Mouse (Mus musculus) lung, embryonic 14.5 days (tissue): Measurements from ENCODE around the gene Babam2. TPM values are rescaled to one million over a fixed set of nuclear protein-coding genes. Genes with fewer than 3 reads are reported as not detected.

Source experiments
- ATAC-seq: fragments of 200-750 bp; cut with Nextera tagmentation; 2 replicates; pipeline ENCODE4 v1.8.0; 2017; ENCODE audit warnings: mild to moderate bottlenecking, moderate TSS enrichment, moderate library complexity; ENCODE audit not compliant: insufficient read depth
- DNase-seq: peaks from one replicate; pipeline ENCODE4 v3.0.0-alpha.2; 2015
- H3K27ac ChIP-seq: fragments of 300-500 bp; sonication (generic); 2 replicates; pipeline ENCODE4 v1.5.1; 2014; ENCODE audit warnings: low read depth, mild to moderate bottlenecking, moderate library complexity
- H3K27me3 ChIP-seq: fragments of 300-500 bp; sonication (generic); 2 replicates; pipeline ENCODE4 v1.6.1; 2014; ENCODE audit warnings: low read length, control low read depth; ENCODE audit not compliant: insufficient read depth
- H3K36me3 ChIP-seq: fragments of 300-500 bp; sonication (generic); 2 replicates; pipeline ENCODE4 v1.6.1; 2014; ENCODE audit warnings: control low read depth; ENCODE audit not compliant: insufficient read depth
- H3K4me1 ChIP-seq: fragments of 300-500 bp; sonication (generic); 2 replicates; pipeline ENCODE4 v1.6.1; 2014; ENCODE audit warnings: antibody characterized with exemption, control low read depth; ENCODE audit not compliant: insufficient read depth
- H3K4me2 ChIP-seq: fragments of 300-500 bp; sonication (generic); 2 replicates; pipeline ENCODE4 v1.6.1; 2014; ENCODE audit warnings: mild to moderate bottlenecking
- H3K4me3 ChIP-seq: fragments of 300-500 bp; sonication (generic); 2 replicates; pipeline ENCODE4 v1.5.1; 2014; ENCODE audit warnings: low read depth, low read length
- H3K9ac ChIP-seq: fragments of 300-500 bp; sonication (generic); 2 replicates; pipeline ENCODE4 v1.6.1; 2014
- H3K9me3 ChIP-seq: fragments of 300-500 bp; sonication (generic); 2 replicates; pipeline ENCODE4 v1.6.1; 2016; ENCODE audit warnings: low read depth, low read length, control low read depth
- CTCF ChIP-seq: IDR thresholded peaks from 2 replicates; pipeline ENCODE4 v1.5.1; 2016; ENCODE audit warnings: antibody characterized with exemption, low read depth
- WGBS: fragments of 180-500 bp; shearing (Covaris S2); extraction: QIAGEN DNeasy Blood & Tissue Kit; methylation state at CpG from one replicate; pipeline ENCODE4 v1.1.7; 2014; 5-methylcytosine and 5-hydroxymethylcytosine counted together
- polyA plus RNA-seq: library from polyadenylated mRNA; unstranded; fragments of >200 nt; fragmentation: Nextera tagmentation; extraction: Ambion mirVana; gene quantifications from 2 replicates; pipeline ENCODE4 v1.2.1, GENCODE M21; 2014

The Babam2 gene
- polyA plus RNA-seq, 1 experiment from 2014 or later, result 39.2 TPM

- ATAC-seq (no peak), DNase-seq (no peak)
- no peaks in the 10 kb centered on the region for H3K4me1 ChIP-seq
- TF ChIP-seq CTCF, result no peak
- WGBS, result 70% methylated on average over 2 of the region's 2 CpGs
- H3K27me3 ChIP-seq, result no peaks in the 10 kb centered on the region
- H3K36me3 ChIP-seq, result no peaks in the 10 kb centered on the region
- no peaks in the 10 kb centered on the region for H3K9me3 ChIP-seq
- H3K27ac ChIP-seq, result no peak overlapping the region
- H3K9ac ChIP-seq, result no peak overlapping the region
- no peak overlapping the region for H3K4me2 ChIP-seq
- no peak overlapping the region for H3K4me3 ChIP-seq
Observed at GRCm38 (mm10) chr5:31985021-31985420, 287.5 kb downstream of the Babam2 start.

GRCm38 (mm10) chr5:31987541-31988307 is 290.2 kb downstream of the Babam2 start:
- Histone ChIP-seq H3K9ac (no peak overlapping the region), H3K4me1 (no peaks in the 10 kb centered on the region), H3K9me3 (no peaks in the 10 kb centered on the region), H3K4me2 (no peak overlapping the region), H3K27me3 (no peaks in the 10 kb centered on the region), H3K4me3 (no peak overlapping the region), H3K27ac (no peak overlapping the region), H3K36me3 (no peaks in the 10 kb centered on the region)
- 78% methylated on average over 11 of the region's 11 CpGs for WGBS
- no peak for DNase-seq
- no peak for TF ChIP-seq CTCF
- no peak for ATAC-seq

GRCm38 (mm10) chr5:31997189-31997954 is 299.9 kb downstream of the Babam2 start:
- H3K4me1 ChIP-seq, result no peaks in the 10 kb centered on the region
- H3K9ac ChIP-seq, result no peak overlapping the region
- H3K36me3 ChIP-seq, result no peaks in the 10 kb centered on the region
- H3K27me3 ChIP-seq, result no peaks in the 10 kb centered on the region
- no peak overlapping the region for H3K4me3 ChIP-seq
- DNase-seq (no peak), ATAC-seq (no peak)
- TF ChIP-seq CTCF, result no peak
- H3K4me2 ChIP-seq, result no peak overlapping the region
- 51% methylated on average over 4 of the region's 4 CpGs for WGBS
- H3K27ac ChIP-seq, result no peak overlapping the region
- H3K9me3 ChIP-seq, result no peaks in the 10 kb centered on the region

GRCm38 (mm10) chr5:31998806-31999205 is 301.3 kb downstream of the Babam2 start:
- H3K9me3 ChIP-seq, result no peaks in the 10 kb centered on the region

GRCm38 (mm10) chr5:32000076-32000475 is 302.6 kb downstream of the Babam2 start:
- 56% methylated on average over 3 of the region's 3 CpGs for WGBS
- no peak for ATAC-seq

More at GRCm38 (mm10) chr5:31998806-31999205, 301.3 kb downstream of the Babam2 start:
- H3K27me3 ChIP-seq, result no peaks in the 10 kb centered on the region
- H3K27ac ChIP-seq, result no peak overlapping the region
- no peak overlapping the region for H3K4me3 ChIP-seq
- TF ChIP-seq CTCF, result no peak
- DNase-seq (no peak), ATAC-seq (no peak)
- H3K36me3 ChIP-seq, result no peaks in the 10 kb centered on the region
- no peak overlapping the region for H3K9ac ChIP-seq
- H3K4me1 ChIP-seq, result no peaks in the 10 kb centered on the region
- H3K4me2 ChIP-seq, result no peak overlapping the region
- WGBS, result 68% methylated on average over 2 of the region's 2 CpGs

GRCm38 (mm10) chr5:32001266-32001665 is 303.8 kb downstream of the Babam2 start:
- Histone ChIP-seq H3K27ac (no peak overlapping the region), H3K27me3 (no peaks in the 10 kb centered on the region), H3K4me3 (no peak overlapping the region), H3K9ac (no peak overlapping the region), H3K9me3 (no peaks in the 10 kb centered on the region), H3K4me1 (no peaks in the 10 kb centered on the region), H3K36me3 (no peaks in the 10 kb centered on the region), H3K4me2 (no peak overlapping the region)
- WGBS, result 62% methylated on average over 9 of the region's 9 CpGs
- ATAC-seq (no peak), DNase-seq (no peak)
- TF ChIP-seq CTCF, result no peak

More at GRCm38 (mm10) chr5:32000076-32000475, 302.6 kb downstream of the Babam2 start:
- Histone ChIP-seq H3K9me3 (no peaks in the 10 kb centered on the region), H3K4me2 (no peak overlapping the region), H3K27ac (no peak overlapping the region), H3K4me3 (no peak overlapping the region), H3K4me1 (no peaks in the 10 kb centered on the region), H3K36me3 (no peaks in the 10 kb centered on the region), H3K27me3 (no peaks in the 10 kb centered on the region), H3K9ac (no peak overlapping the region)
- DNase-seq, result no peak
- TF ChIP-seq CTCF, result no peak

- Histone ChIP-seq H3K9ac (no peak overlapping the region), H3K27ac (no peak overlapping the region)
- no peak for TF ChIP-seq CTCF
Observed at GRCm38 (mm10) chr5:32001771-32002170, 304.3 kb downstream of the Babam2 start.

More at GRCm38 (mm10) chr5:32001771-32002170, 304.3 kb downstream of the Babam2 start:
- ATAC-seq, result no peak
- no peaks in the 10 kb centered on the region for H3K36me3 ChIP-seq
- no peak overlapping the region for H3K4me3 ChIP-seq
- no peaks in the 10 kb centered on the region for H3K27me3 ChIP-seq
- DNase-seq, result no peak
- H3K4me1 ChIP-seq, result no peaks in the 10 kb centered on the region
- no peaks in the 10 kb centered on the region for H3K9me3 ChIP-seq
- WGBS, result 15% methylated on average over 3 of the region's 3 CpGs
- no peak overlapping the region for H3K4me2 ChIP-seq
